Mouse (Mus musculus): Measurements from ENCODE around the gene Ggps1.

- TF ChIP-seq GATA1 (IDR thresholded peaks at IDR 0.05; ENCODE audit: low read length), result no peak
- no peak for TF ChIP-seq TAL1 (IDR thresholded peaks at IDR 0.05; ENCODE audit: low read length)
Observed at GRCm38 (mm10) chr13:14069291-14069690, 6.0 kb upstream of the Ggps1 start.
